Mouse (Mus musculus): ENCODE measurements at regions not wholly inside any gene's neighbourhood (a gene's known extent, or its start where the extent isn't known, plus 50 kb on each side); places are given as distances from the start of the nearest gene placed in this dataset.

DNA sequence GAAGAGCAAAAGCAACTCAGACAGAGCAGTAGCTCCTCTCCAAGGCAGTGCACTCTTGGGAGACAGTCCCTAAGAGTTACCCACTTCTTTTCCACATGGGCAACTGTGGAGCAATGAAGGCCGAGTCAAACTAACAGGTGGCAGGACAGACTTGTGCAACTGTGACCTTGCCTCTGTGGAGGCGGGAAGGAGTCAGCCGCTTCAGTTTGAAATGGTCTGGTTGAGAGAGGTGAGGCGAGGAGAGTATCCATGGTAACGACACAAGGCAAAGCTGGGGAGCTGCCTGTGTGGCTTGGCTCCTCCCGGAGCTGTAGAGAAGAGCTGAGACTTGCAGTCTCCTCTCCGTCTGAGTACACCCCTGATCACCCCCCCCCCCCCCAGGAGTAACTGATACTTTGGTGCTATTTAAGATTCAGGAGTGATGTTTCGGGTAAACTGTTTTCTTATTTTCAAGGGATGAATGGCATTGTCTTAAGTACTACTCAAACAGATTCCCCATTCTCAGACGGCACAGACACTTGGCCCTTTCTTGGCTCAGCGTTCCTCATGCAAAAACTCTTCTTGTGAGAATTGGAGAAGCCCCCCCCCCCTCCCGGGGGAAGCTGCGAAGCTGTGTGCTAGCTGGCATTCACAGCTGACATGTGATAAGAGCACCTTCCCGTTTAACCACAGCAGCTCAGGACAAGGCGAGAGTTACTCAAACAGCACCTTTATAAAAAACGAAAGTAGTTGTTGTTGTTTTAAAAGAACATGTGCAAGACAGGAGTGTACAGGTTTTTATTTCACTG, 54.9 kb upstream of the Chst1 start:
- peak; percentile 58 for DNase-seq

GRCm38 (mm10) chr2:92540841-92541240, 58.7 kb upstream of the Chst1 start:
- peak; percentile 40 for DNase-seq

DNA sequence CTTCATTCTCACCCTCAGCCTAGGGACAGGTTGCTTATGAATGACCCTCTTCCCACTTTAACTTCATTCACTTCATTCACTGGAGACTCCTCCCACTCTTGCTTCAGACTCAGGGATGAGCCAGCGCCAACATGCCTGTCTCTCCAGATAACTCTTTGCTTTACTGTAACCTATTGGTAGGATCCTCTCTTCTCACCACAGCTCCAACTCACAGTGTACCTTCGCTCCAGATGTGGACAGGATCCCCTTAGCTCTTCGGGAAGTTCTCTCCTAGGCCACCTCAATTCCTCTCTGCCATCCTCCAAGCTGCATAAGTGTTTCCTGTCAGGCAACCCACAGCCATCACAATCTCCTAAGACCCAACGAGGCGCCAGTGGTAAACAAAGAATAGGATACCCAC, 67.5 kb upstream of the Chst1 start:
- no peak for DNase-seq

DNA sequence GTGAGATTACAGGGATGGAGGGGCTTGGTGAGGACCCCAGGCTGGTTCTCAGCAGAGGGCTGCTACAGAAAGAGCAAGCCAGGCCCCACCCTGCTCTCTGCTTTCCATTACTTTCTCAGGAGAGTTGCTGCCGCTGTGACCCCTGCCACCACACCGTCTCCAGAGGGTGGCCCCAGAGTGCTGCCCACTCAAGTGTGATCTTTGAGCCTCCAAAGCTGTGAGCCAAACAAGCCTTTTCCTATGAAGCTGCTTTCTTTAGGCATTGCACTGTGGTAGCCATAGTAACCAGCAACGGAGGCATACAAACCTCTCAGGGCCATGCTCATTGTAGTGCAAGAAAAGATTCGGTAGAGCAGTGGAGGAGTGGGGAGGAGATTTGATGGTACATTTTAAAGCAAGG, 68.8 kb upstream of the Chst1 start:
- DNase-seq = peak; percentile 31

GRCm38 (mm10) chr2:92529670-92530322, 69.5 kb upstream of the Slc35c1 start:
- no peak for DNase-seq

DNA sequence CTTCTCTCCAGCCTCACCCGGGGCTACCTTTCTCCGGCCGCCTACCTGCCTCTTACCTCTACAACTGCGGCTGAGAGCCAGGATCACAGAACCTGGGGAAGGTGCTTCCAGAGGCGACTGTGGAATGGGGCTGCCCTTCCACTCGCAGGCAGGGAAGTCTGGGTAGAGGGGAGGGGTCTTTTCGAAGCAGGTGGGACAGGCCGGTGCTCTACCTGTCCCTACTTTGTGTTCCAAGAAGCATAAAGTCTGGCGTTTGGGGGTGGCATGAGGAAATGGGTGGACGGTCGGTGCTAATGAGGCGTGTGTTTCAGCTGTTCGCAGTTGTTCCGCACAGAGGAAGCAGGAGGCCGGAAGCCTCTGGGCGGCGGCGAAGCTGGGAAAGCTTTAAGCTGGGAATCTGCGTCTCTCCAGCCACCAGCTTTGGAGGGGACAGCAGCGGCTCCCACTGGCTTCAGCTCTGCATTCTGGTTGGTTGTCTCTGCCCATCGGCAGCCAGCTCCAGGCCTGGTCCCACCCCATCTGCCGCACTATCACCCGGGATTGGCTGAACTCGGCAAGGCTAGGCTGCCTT, 68.8 kb upstream of the Slc35c1 start:
- DNase-seq = peak; percentile 93

GRCm38 (mm10) chr2:92528119-92528830, 67.9 kb upstream of the Slc35c1 start:
- no peak for DNase-seq

GRCm38 (mm10) chr2:92526676-92527395, 66.5 kb upstream of the Slc35c1 start:
- no peak for DNase-seq

DNA sequence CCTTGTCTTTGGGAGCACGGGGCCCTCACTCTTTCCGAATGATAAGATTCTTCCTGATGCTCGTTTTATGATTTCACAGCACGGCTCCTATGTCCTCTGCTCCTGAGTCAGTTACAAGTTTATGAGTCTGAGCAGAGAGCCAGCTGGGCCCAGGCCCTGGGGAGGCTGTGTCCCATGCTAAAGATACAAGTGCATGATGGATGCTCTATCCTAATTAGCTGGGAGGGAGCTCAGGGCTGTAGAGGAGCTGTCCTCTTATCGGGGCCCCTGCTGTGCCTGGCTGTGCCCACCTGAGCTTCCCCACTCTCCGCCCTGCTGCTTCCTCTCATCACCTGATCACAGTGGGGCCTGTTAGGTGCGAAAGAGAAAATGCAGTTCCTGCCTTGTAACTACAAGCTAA, 65.3 kb upstream of the Slc35c1 start:
- no peak for DNase-seq

DNA sequence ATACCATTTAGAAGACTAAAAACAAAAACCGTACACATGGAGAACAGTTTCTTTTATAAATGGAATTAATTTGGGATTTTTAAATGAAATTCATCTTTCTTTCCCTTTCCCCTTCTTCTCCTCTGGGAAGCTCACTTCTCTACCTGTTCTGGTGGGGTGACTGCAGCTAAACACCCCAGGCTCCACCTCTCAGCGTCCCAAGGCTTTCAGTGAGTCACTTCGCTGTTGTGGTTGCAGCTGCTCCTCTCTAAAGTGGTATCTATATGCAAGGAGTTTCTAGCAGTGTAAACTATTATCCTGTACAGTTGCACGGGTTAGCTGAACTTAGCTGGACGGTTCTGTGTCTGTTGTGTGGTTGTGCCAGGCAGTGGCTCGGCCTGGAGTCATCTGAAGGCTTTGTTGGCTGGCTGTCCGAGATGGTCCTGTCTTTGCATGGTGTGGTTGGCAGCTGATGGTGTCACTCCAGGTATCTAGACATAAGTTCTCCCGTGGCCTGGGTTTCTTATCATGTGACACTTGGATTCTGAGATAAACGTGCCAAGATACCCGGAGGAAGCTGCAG, 64.8 kb upstream of the Slc35c1 start:
- no peak for DNase-seq

- peak; percentile 44 for DNase-seq
Measured at GRCm38 (mm10) chr2:92524346-92524905, 64.1 kb upstream of the Slc35c1 start.

DNA sequence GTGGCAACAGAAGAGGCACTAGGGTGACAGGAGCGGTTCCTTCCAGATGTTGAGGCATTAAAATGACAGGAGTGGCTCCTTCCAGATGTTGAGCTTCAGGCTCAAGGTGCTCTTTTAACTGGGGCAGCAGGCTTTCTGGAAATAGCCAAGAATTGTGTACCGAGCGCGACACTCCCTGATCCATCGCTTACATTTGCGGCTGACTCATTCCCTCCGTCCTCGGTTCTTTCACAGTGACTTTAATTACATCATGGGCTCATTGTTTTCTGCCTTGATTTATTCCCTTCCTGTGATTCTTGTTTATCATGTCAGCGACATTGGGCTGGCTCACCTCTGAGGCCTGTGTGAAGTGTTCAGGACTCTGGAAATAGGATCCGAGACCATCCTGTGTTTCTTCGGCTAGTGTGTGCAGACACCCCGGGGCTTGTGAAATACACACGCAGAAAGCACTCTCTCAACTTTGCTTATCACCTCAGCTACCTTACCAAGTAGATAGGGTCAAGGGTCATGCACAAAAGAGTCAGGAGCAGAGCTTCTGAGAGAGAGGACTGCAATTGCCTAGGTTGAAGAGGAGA, 63.1 kb upstream of the Slc35c1 start:
- no peak for DNase-seq

DNA sequence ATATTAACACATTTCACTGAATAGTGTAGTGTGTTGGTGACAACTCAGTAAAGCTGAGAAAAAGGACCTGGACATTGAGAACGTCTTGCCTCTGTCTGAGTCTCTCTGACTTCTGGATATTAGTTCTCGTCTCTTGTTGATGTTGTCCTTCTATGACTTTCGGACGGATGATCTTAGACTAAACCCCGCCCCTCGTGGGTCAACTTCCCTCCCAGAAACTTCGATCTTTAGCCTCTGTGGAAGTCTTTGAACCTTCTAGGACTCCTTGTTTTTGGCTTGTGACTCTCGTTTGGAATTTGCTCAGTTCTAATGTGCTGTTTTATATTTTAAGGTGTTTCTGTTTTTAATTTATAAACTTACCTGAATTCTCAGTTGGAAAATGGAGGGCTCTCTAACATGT, 61.2 kb upstream of the Slc35c1 start:
- no peak for DNase-seq

DNA sequence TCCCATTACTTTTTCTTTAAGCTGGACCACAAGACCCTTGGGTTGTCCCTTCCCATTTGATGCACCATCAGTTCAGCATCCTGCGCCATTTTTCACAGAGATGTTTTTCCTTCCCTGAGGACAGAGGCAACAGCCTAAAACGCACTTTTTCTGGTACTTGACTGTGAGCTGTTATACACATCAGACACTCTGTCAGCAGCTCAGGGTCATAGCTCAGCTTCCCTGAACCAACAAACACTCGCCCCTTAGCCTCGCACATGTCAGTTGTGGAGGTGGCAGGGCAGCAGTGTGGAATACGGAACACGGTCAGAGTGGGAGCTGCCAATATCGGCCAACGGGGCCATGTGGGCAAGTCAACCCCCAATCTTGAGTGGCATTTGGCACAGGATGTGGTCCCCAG, 59.1 kb upstream of the Slc35c1 start:
- no peak for DNase-seq

GRCm38 (mm10) chr2:92518891-92519290, 58.6 kb upstream of the Slc35c1 start:
- no peak for DNase-seq

DNA sequence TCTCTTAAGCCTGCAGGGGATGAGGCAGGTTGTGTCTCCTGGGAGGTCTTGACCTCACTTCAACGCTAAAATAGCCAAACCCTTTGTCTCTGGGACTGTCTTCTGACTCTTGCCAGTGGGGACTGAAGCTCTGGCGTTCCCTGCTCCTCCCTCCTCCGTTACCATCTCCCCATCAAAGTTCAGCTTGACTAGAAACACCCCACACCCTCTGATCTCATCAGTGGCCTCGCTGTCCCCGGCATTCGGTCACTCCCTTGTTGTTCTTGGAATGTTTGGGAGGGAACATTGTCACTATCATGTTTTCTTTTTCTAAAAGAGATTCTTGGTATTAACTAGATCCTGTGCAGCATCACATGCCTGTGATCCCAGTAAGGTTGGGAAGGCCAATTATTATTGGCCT, 54.6 kb upstream of the Slc35c1 start:
- no peak for DNase-seq

GRCm38 (mm10) chr2:92511771-92512744, 51.7 kb upstream of the Slc35c1 start:
- DNase-seq = no peak

All from retina, postnatal 1 day (tissue).